Comparison of ENCODE assay signal across 33 mouse cellular contexts in the genomic region with DNA sequence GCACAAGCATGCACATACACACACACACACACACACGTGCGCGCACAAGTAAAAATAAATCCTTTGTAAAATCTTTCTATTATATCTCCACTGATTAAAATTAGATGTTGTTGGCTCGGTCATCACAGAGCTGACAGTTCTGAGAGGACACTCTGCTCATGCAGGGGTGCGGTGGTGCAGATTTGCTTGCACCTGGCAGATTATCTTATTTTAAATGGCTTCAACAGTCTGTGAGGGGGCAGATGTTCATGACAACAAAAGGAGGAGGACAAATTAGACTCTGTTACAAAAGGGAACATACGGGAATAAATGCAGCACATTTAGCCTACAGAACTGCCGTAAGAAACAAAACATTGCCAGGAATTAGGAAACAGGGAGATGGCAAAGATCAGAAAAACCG.
DNase-seq lines count a peak whose midpoint lies in the region; ATAC-seq lines count a peak whose summit lies in the region.
"Had no signal": no experiment of that assay in that cellular context is flagged by ENCODE, and none has a peak within 500 bp of the region (broad histone marks: within the 10 kb centered on the region; RNA-seq: fewer than 3 reads in every experiment).

No protein-coding gene starts in this region.

- no peaks in the 10 kb centered on the region for H3K36me3 ChIP-seq in midbrain, embryonic 10.5 days
- H3K36me3 ChIP-seq in midbrain, embryonic 13.5 days: no peaks in the 10 kb centered on the region
- H3K36me3 ChIP-seq in forebrain, embryonic 15.5 days: no peaks in the 10 kb centered on the region
- H3K36me3 ChIP-seq: neural tube, embryonic 12.5 days; stomach, embryonic 15.5 days had no signal

- no peak for DNase-seq in frontal cortex, postnatal 36 days (ENCODE audit: low spot score in 2 of 2)
- DNase-seq in midbrain, embryonic 10.5 days (ENCODE audit: low spot score): no peak
- no peak for DNase-seq in right cerebral cortex, postnatal 25 days
- DNase-seq in urinary bladder, postnatal 4 days (ENCODE audit: low spot score in 2 of 2): no peak
- DNase-seq: adrenal gland, adult 2 months; adrenal gland, postnatal 36 days; cerebellum, adult 18-20 months; cerebellum, postnatal 10 days; gastrocnemius, adult 2 months; gastrocnemius, postnatal 36 days; heart, adult 18-20 months; heart, postnatal 36 days; kidney, adult 9 months; kidney, postnatal 10 days; liver; lung, adult 2 months; lung, postnatal 10 days; right cerebral cortex, postnatal 14 days had no signal

- H3K4me2 ChIP-seq in midbrain, embryonic 13.5 days (replicated peaks): no peak overlapping the region
- H3K4me2 ChIP-seq in forebrain, embryonic 15.5 days (replicated peaks): no peak overlapping the region
- H3K4me2 ChIP-seq: heart, embryonic 11.5 days; hindbrain, embryonic 14.5 days; neural tube, embryonic 12.5 days; stomach, embryonic 15.5 days had no signal

- no peak overlapping the region for H3K9ac ChIP-seq in midbrain, embryonic 13.5 days (replicated peaks)
- H3K9ac ChIP-seq in forebrain, embryonic 15.5 days (replicated peaks): no peak overlapping the region
- H3K9ac ChIP-seq: hindbrain, embryonic 14.5 days; liver, embryonic 14.5 days; neural tube, embryonic 12.5 days; stomach, embryonic 15.5 days had no signal

- H3K27ac ChIP-seq in midbrain, embryonic 10.5 days (replicated peaks): peak overlapping the region; percentile 61
- no peak overlapping the region for H3K27ac ChIP-seq in midbrain, embryonic 13.5 days
- H3K27ac ChIP-seq in forebrain, embryonic 15.5 days (replicated peaks): no peak overlapping the region
- H3K27ac ChIP-seq: gastrocnemius, adult 2 months; hindbrain, embryonic 14.5 days; layer of hippocampus, adult 2 months; liver, embryonic 14.5 days; macrophage; neural tube, embryonic 12.5 days; stomach, embryonic 15.5 days had no signal

- no peak overlapping the region for H3K4me3 ChIP-seq in midbrain, embryonic 10.5 days
- no peak overlapping the region for H3K4me3 ChIP-seq in midbrain, embryonic 13.5 days (replicated peaks)
- no peak overlapping the region for H3K4me3 ChIP-seq in forebrain, embryonic 15.5 days
- H3K4me3 ChIP-seq: erythroblast, embryonic 14.5 days; gastrocnemius, adult 2 months; layer of hippocampus, adult 2 months; myocyte; neural tube, embryonic 12.5 days; stomach, embryonic 15.5 days had no signal

- no peaks in the 10 kb centered on the region for H3K9me3 ChIP-seq in midbrain, embryonic 10.5 days (replicated peaks)
- no peaks in the 10 kb centered on the region for H3K9me3 ChIP-seq in midbrain, embryonic 13.5 days
- no peaks in the 10 kb centered on the region for H3K9me3 ChIP-seq in forebrain, embryonic 15.5 days
- H3K9me3 ChIP-seq: neural tube, embryonic 12.5 days; stomach, embryonic 15.5 days had no signal

- no peaks in the 10 kb centered on the region for H3K27me3 ChIP-seq in midbrain, embryonic 10.5 days (ENCODE audit: low read depth, poor library complexity, severe bottlenecking)
- no peaks in the 10 kb centered on the region for H3K27me3 ChIP-seq in midbrain, embryonic 13.5 days
- H3K27me3 ChIP-seq in forebrain, embryonic 15.5 days: no peaks in the 10 kb centered on the region
- H3K27me3 ChIP-seq: CH12.LX; neural tube, embryonic 12.5 days; stomach, embryonic 15.5 days had no signal

- WGBS in midbrain, embryonic 10.5 days: 72% methylated on average over 8 of the region's 8 CpGs
- WGBS in midbrain, embryonic 13.5 days: 43% methylated on average over 8 of the region's 8 CpGs
- WGBS in forebrain, embryonic 15.5 days: 44% methylated on average over 8 of the region's 8 CpGs

- ATAC-seq in frontal cortex, adult (ENCODE audit: low TSS enrichment): peak; percentile 49; the same call in 1 of the 2 replicates
- ATAC-seq in midbrain, embryonic 13.5 days: no peak
- 0 out of 2 replicates have a peak, but pooled peaks have one; percentile 30 for ATAC-seq in forebrain, embryonic 15.5 days (replicated peaks)
- ATAC-seq: activated CD4-positive, CD25-positive, alpha-beta regulatory T cell, adult 4 months; intestine, postnatal 0 days had no signal

- H3K4me1 ChIP-seq in midbrain, embryonic 10.5 days: peaks cover 42% of the 10 kb centered on the region
- peaks cover 38% of the 10 kb centered on the region for H3K4me1 ChIP-seq in midbrain, embryonic 13.5 days (replicated peaks)
- peaks cover 24% of the 10 kb centered on the region for H3K4me1 ChIP-seq in forebrain, embryonic 15.5 days
- H3K4me1 ChIP-seq: stomach, embryonic 15.5 days had no signal
